Mouse (Mus musculus) CD4-positive, CD25-positive, alpha-beta regulatory T cell, adult 2 months (primary cell): Measurements from ENCODE around the gene Elac2.

ENCODE experiments used
- DNase-seq: peaks from one replicate; pipeline ENCODE4 v3.0.0-alpha.2; 2012; ENCODE audit warnings: low read depth, low spot score

Gene Elac2

DNA sequence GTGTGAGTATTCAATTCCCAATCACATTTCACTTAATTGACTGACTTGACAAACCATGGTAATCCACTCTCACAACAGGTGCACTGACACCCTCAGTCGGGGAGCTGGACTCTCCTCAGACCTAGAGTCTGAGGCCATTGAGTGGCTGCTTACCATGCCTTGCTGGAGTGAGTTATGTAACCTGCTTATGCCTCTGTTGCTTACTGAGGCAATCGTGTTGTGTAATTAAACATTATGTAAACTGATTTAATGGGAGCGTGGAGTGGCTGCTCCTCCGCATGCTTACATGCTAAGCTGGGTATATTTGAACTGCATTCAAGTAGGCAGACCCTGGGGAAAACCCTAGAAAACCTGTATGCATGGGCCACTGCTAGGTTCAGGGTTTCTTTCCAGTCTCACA is 41.9 kb downstream of the Elac2 start:
- DNase-seq, result no peak

DNA sequence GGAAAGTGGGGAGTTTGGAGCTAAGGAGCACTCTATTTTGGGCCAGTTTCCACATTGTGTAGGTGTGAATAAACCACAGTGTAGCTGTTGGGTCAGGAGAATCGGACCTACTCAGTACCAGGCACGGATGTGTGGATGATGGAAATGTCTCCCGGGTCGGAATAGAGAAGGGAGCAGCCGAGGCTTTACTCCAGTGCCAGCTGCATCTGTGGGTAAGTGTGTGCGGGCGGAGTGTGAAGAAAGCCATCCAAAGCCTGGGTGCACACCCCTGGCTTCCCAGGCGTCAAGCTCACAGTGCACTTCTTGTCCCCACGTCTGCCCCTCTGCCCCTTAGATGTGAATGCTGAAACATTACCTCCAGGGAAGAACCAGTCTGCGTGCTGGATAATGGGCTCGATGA is 43.9 kb downstream of the Elac2 start:
- no peak for DNase-seq

DNA sequence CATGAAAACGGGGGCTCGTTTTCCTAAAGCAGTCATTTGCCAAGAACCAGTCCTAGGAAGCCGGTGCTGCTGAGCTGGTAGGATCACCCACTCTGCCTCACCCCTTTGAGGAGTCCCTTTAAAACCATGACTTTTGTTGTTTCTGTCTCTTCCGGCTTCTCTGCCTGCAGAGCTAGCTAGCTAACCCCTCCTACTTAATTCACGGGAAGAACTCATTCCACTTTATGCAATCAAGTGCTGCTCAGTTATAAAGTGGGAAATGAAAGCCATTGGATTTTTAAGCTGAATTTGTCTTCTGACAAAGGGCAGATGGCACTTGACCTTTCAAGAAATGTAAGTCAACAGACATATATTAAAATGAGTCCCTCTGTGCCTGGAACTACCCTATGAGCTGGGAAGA is 49.2 kb downstream of the Elac2 start:
- no peak for DNase-seq

DNA sequence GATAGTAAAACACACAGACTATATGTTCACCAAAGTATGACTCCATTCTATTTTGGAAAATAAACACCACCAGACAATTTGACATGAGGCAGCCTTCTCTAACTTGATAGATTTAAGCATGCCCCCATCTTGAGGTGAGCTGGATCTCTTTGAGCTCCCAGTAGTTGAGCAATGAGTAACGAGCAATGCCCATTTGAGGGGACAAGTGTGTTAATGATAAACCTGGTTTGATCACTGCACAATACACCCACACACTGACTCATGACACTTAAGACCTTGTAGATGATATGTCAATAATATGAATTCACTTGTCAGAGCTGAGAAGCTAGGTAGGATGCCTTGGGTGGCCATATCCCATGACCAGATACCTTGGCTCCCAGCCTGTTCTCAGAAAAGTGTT is 51.4 kb downstream of the Elac2 start:
- DNase-seq, result no peak

DNA sequence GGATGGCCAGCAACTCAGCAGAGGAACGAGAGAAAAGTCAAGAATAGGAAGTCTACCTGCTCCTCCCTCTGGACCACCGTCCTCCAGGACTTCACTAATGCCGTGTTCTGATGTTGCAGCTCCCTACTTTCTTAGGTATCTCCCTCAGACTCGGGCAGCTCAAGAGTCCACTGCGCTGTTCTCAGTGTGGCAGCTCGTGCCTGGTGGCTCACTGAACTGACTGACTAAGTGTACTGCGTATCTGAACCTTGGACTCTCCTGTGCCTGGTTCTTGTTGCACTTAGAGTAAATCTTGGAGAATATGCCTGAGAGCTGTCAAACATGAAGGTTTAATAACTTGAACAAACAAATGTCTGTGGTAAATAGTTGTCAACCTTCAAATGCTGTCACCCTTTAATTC is 53.4 kb downstream of the Elac2 start:
- no peak for DNase-seq

DNA sequence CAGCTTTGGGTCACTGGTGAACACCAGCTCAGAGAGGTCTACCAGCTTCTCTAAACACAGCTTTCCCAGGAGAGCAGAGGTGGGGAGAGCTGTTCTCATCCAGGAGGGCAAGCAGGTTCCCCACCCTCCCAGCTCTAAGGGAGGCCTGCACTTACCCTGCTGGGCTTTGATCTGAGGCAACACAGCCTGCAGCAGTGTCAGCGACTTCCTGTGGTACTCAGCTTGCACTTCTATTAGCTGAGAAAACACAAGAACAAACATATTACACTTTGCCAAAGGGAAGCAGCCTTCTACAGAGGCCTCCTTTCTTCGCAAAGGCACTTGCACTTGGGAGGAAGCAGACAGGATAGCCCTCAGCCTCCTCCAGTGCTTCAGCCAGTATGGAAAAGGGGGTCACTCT is 60.2 kb downstream of the Elac2 start:
- DNase-seq, result no peak

DNA sequence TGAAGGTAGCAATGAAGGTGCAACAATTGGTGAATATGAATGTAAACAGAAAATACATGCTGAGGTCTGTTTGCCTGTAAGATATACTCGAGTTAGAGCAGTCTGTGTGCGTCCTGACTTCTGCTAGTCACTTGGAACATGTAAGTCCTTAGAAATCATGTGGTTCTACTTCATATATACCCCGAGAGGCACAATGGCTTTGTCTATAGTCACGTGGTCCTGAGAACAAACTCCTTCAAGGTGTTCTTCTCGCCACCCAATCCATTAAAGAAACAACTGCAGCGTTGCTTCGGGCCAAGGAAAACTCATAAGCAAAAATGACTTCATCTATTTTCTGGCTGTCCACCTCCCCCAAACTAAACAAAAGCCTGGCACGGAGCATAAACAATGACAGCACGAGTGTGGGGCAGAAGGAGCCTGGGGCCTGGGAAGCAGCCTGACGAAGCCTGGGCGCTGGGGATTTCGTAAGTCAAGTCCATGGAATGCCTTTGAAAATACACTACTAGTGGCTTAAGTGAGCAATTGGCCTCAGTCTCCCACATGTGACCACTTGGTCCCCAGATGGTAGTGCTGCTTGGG is 60.8 kb downstream of the Elac2 start:
- DNase-seq, result no peak

DNA sequence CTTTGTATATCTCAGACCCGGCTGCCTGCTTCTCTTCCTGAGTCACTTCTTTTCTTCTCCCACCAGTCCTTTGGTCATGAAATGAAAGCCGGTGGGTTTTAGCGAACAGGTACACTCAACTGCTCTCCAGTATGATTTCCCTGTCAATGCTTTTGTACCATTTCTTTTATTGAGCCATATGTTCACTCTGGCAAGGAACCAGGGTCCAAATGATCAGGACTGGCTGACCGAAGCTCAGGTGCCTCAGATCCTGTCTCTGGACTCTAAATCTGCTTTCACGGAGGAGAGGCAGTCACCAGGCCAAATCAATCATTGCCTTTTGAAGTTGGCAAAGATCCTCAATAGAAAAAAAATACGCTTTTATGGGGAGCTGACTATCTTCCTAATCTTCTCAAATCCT is 61.7 kb downstream of the Elac2 start:
- no peak for DNase-seq

DNA sequence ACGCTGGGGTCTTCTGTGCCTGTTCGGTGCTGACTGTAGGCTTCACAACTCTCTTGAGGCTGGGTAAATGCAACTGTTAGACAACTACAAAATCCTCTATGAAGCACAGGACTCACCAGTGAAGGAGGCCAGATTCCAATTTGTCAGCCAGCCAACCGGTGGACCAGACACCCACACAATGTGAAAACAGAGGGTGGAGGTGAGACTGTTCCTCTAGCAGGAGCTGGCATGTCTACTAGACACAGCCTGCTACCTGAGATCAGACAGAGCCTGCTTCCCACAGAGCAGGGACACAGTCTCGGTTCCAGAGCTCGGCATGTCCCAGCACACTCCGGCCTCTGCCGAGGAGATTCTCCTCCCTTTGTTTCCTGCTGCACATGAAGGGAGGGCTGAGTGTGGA is 70.3 kb downstream of the Elac2 start:
- no peak for DNase-seq

DNA sequence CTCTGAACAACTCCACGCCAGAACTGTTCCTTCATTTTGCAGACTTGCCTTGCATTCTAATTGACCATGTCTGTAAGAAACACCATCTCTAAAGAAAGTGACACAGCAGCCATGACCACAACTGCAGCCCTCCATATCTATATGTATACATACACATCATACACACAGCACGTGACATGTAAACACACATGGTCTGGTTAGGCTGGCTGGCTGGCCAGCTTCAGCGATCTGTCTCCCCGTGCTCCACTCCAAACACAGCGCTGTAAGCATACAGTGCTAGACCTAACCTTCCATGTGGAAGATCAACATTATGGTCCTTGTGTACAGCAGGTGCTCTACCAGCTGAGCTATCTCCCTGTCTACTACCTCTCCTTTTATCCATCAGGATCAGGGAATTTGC is 72.0 kb downstream of the Elac2 start:
- DNase-seq, result no peak
